Mouse (Mus musculus) MEL (cell line): ENCODE data around the gene Rps25. TPM values are rescaled to one million over a fixed set of nuclear protein-coding genes. Genes with fewer than 3 reads are reported as not detected.

Experiments
- DNase-seq: peaks from one replicate; pipeline ENCODE4 v3.0.0; 2011; ENCODE audit warnings: low read depth, low spot score
- H3K27ac ChIP-seq: 2 replicates; pipeline ENCODE4 v1.5.1; 2012; ENCODE audit warnings: low read depth, mild to moderate bottlenecking, control low read depth, low read length, moderate library complexity; ENCODE audit not compliant: control insufficient read depth
- H3K27me3 ChIP-seq, 2 experiments: fragments of 150-350 bp in 1 of 2; sonication (generic) in 1 of 2; 2 replicates each; pipeline ENCODE4 v1.6.1; 2012; ENCODE audit warnings: low read length in 2 of 2, mild to moderate bottlenecking in 2 of 2, improper control_type of control experiment in 1 of 2, moderate library complexity in 1 of 2; ENCODE audit not compliant: insufficient read depth in 2 of 2, control insufficient read depth in 1 of 2
- H3K36me3 ChIP-seq, 2 experiments: 2 replicates each; pipeline ENCODE4 v1.6.1; 2012 to 2014; ENCODE audit warnings: low read length in 2 of 2, improper control_type of control experiment in 1 of 2, inconsistent platforms in 1 of 2, mild to moderate bottlenecking in 1 of 2; ENCODE audit not compliant: insufficient read depth in 2 of 2, control insufficient read depth in 1 of 2
- H3K4me1 ChIP-seq, 2 experiments: fragments of 150-350 bp in 1 of 2; sonication (generic) in 1 of 2; 2 replicates each; pipeline ENCODE4 v1.6.1; 2012; ENCODE audit warnings: low read length in 2 of 2, improper control_type of control experiment in 1 of 2, mild to moderate bottlenecking in 1 of 2; ENCODE audit not compliant: insufficient read depth in 2 of 2, control insufficient read depth in 1 of 2
- H3K4me3 ChIP-seq, 2 experiments: fragments of 150-350 bp in 1 of 2; sonication (generic) in 1 of 2; 2 replicates each; pipeline ENCODE4 v1.5.1; 2012; ENCODE audit warnings: low read depth in 2 of 2, low read length in 2 of 2, mild to moderate bottlenecking in 2 of 2, moderate library complexity in 2 of 2, control low read depth in 1 of 2, improper control_type of control experiment in 1 of 2; ENCODE audit not compliant: control insufficient read depth in 1 of 2, insufficient read depth in 1 of 2
- H3K79me2 ChIP-seq: 2 replicates; pipeline ENCODE4 v1.6.1; 2012; ENCODE audit warnings: mild to moderate bottlenecking, low read length, moderate library complexity; ENCODE audit not compliant: control insufficient read depth, poor library complexity, insufficient read depth
- H3K9ac ChIP-seq: 2 replicates; pipeline ENCODE4 v1.6.1; 2012; ENCODE audit warnings: low read depth, mild to moderate bottlenecking, control low read depth, low read length, moderate library complexity; ENCODE audit not compliant: control insufficient read depth, poor library complexity, severe bottlenecking
- H3K9me3 ChIP-seq: fragments of 150-350 bp; sonication (generic); replicated peaks from 2 replicates; pipeline ENCODE4 v1.6.1; 2012; ENCODE audit warnings: mild to moderate bottlenecking, low read length, improper control_type of control experiment, moderate library complexity; ENCODE audit not compliant: insufficient read depth
- CHD1 ChIP-seq: IDR thresholded peaks from 2 replicates; pipeline ENCODE4 v1.6.1; 2012; ENCODE audit warnings: low read depth, mild to moderate bottlenecking, inconsistent platforms, low read length, improper control_type of control experiment
- CHD2 ChIP-seq: IDR thresholded peaks from 2 replicates; pipeline ENCODE4 v1.6.1; 2011; ENCODE audit warnings: low read length, improper control_type of control experiment
- E2F4 ChIP-seq: IDR thresholded peaks from 2 replicates; pipeline ENCODE4 v1.6.1; 2011; ENCODE audit warnings: low read depth, low read length, improper control_type of control experiment, borderline replicate concordance
- ELF1 ChIP-seq: IDR thresholded peaks from 2 replicates; pipeline ENCODE4 v1.6.1; 2014; ENCODE audit warnings: low read depth, mild to moderate bottlenecking, inconsistent platforms, low read length, improper control_type of control experiment, moderate library complexity
- EP300 ChIP-seq, 2 experiments: IDR thresholded peaks; 2 replicates each; pipeline ENCODE4 v1.6.1; 2011; ENCODE audit warnings: improper control_type of control experiment in 2 of 2, low read length in 2 of 2, low read depth in 1 of 2, mild to moderate bottlenecking in 1 of 2
- ETS1 ChIP-seq: IDR thresholded peaks from 2 replicates; pipeline ENCODE4 v1.6.1; 2012; ENCODE audit warnings: low read depth, mild to moderate bottlenecking, inconsistent platforms, low read length, improper control_type of control experiment, moderate library complexity
- GABPA ChIP-seq: IDR thresholded peaks from 2 replicates; pipeline ENCODE4 v1.6.1; 2012; ENCODE audit warnings: low read depth, mild to moderate bottlenecking, inconsistent platforms, low read length, improper control_type of control experiment, moderate library complexity
- HCFC1 ChIP-seq: IDR thresholded peaks from 2 replicates; pipeline ENCODE4 v1.6.1; 2012; ENCODE audit warnings: low read depth, mild to moderate bottlenecking, inconsistent platforms, low read length, improper control_type of control experiment, moderate library complexity
- JUND ChIP-seq: IDR thresholded peaks from 2 replicates; pipeline ENCODE4 v1.6.1; 2011; ENCODE audit warnings: low read depth, mild to moderate bottlenecking, improper control_type of control experiment, low read length
- MAFK ChIP-seq: IDR thresholded peaks from 2 replicates; pipeline ENCODE4 v1.6.1; 2011; ENCODE audit warnings: low read depth, mild to moderate bottlenecking, low read length, improper control_type of control experiment, borderline replicate concordance
- MAX ChIP-seq: IDR thresholded peaks from 2 replicates; pipeline ENCODE4 v1.6.1; 2011; ENCODE audit warnings: low read length, improper control_type of control experiment
- MAZ ChIP-seq: IDR thresholded peaks from 2 replicates; pipeline ENCODE4 v1.6.1; 2012; ENCODE audit warnings: low read depth, mild to moderate bottlenecking, inconsistent platforms, low read length, improper control_type of control experiment
- MEF2A ChIP-seq: IDR thresholded peaks from 2 replicates; pipeline ENCODE4 v1.6.1; 2014; ENCODE audit warnings: low read depth, mild to moderate bottlenecking, inconsistent platforms, low read length, improper control_type of control experiment; ENCODE audit not compliant: poor library complexity, insufficient replicate concordance, severe bottlenecking; ENCODE audit errors: extremely low read depth
- MXI1 ChIP-seq: IDR thresholded peaks from 2 replicates; pipeline ENCODE4 v1.6.1; 2011; ENCODE audit warnings: mild to moderate bottlenecking, low read depth, low read length, improper control_type of control experiment
- MYB ChIP-seq: IDR thresholded peaks from 2 replicates; pipeline ENCODE4 v1.6.1; 2011; ENCODE audit warnings: mild to moderate bottlenecking, low read depth, low read length, improper control_type of control experiment
- MYC ChIP-seq: IDR thresholded peaks from 2 replicates; pipeline ENCODE4 v1.6.1; 2011; ENCODE audit warnings: low read depth, mild to moderate bottlenecking, low read length, improper control_type of control experiment, moderate library complexity
- NELFE ChIP-seq: IDR thresholded peaks from 2 replicates; pipeline ENCODE4 v1.6.1; 2011; ENCODE audit warnings: low read depth, low read length, improper control_type of control experiment
- POLR2A ChIP-seq, 2 experiments: IDR thresholded peaks; 2 replicates each; pipeline ENCODE4 v1.6.1; 2011 to 2012; ENCODE audit warnings: low read length in 2 of 2, mild to moderate bottlenecking in 2 of 2, control low read depth in 1 of 2, improper control_type of control experiment in 1 of 2, low read depth in 1 of 2, moderate library complexity in 1 of 2; ENCODE audit not compliant: control insufficient read depth in 1 of 2, insufficient read depth in 1 of 2, poor library complexity in 1 of 2
- POLR2AphosphoS2 ChIP-seq: IDR thresholded peaks from 2 replicates; pipeline ENCODE4 v1.6.1; 2011; ENCODE audit warnings: low read length, improper control_type of control experiment
- POLR2AphosphoS5 ChIP-seq: IDR thresholded peaks from 2 replicates; pipeline ENCODE4 v1.6.1; 2012; ENCODE audit warnings: low read depth, borderline replicate concordance, mild to moderate bottlenecking, inconsistent platforms, low read length, moderate library complexity, mixed read lengths
- RCOR1 ChIP-seq: IDR thresholded peaks from 2 replicates; pipeline ENCODE4 v1.6.1; 2012; ENCODE audit warnings: low read depth, mild to moderate bottlenecking, inconsistent platforms, low read length, improper control_type of control experiment
- SIN3A ChIP-seq: IDR thresholded peaks from 2 replicates; pipeline ENCODE4 v1.6.1; 2012; ENCODE audit warnings: low read length, improper control_type of control experiment, inconsistent platforms
- SMC3 ChIP-seq: IDR thresholded peaks from 2 replicates; pipeline ENCODE4 v1.6.1; 2011; ENCODE audit warnings: low read depth, low read length, improper control_type of control experiment
- TAL1 ChIP-seq: IDR thresholded peaks from 2 replicates; pipeline ENCODE4 v1.6.1; 2012; ENCODE audit warnings: mild to moderate bottlenecking, inconsistent platforms, low read length, moderate library complexity, mixed read lengths
- TBP ChIP-seq: IDR thresholded peaks from 2 replicates; pipeline ENCODE4 v1.8.0; 2011; ENCODE audit warnings: low read depth, low read length, improper control_type of control experiment
- UBTF ChIP-seq: IDR thresholded peaks from 2 replicates; pipeline ENCODE4 v1.6.1; 2012; ENCODE audit warnings: low read depth, mild to moderate bottlenecking, inconsistent platforms, low read length, improper control_type of control experiment, moderate library complexity, borderline replicate concordance; ENCODE audit not compliant: insufficient read depth
- USF1 ChIP-seq: IDR thresholded peaks from 2 replicates; pipeline ENCODE4 v1.6.1; 2014; ENCODE audit warnings: low read depth, mild to moderate bottlenecking, inconsistent platforms, low read length, improper control_type of control experiment, moderate library complexity
- USF2 ChIP-seq, 2 experiments: IDR thresholded peaks; 2 replicates each; pipeline ENCODE4 v1.6.1; 2011 to 2012; ENCODE audit warnings: improper control_type of control experiment in 2 of 2, low read length in 2 of 2, borderline replicate concordance in 1 of 2, inconsistent platforms in 1 of 2, low read depth in 1 of 2, mild to moderate bottlenecking in 1 of 2; ENCODE audit not compliant: insufficient read depth in 1 of 2
- ZC3H11A ChIP-seq: IDR thresholded peaks from 2 replicates; pipeline ENCODE4 v1.6.1; 2012; ENCODE audit warnings: low read depth, mild to moderate bottlenecking, inconsistent platforms, low read length, improper control_type of control experiment
- ZKSCAN1 ChIP-seq: IDR thresholded peaks from 2 replicates; pipeline ENCODE4 v1.6.1; 2012; ENCODE audit warnings: low read depth, mild to moderate bottlenecking, inconsistent platforms, low read length, improper control_type of control experiment, moderate library complexity
- ZMIZ1 ChIP-seq: IDR thresholded peaks from 2 replicates; pipeline ENCODE4 v1.6.1; 2012; ENCODE audit warnings: low read depth, mild to moderate bottlenecking, inconsistent platforms, low read length, improper control_type of control experiment, moderate library complexity
- polyA plus RNA-seq, 2 experiments: library from polyadenylated mRNA; stranded (reverse) in 1 of 2; unstranded in 1 of 2; fragments of >175 nt in 1 of 2; fragments of >200 nt in 1 of 2; gene quantifications; 2 replicates each; pipeline versions ENCODE4 v1.2.1 to v1.2.4; 2012; ENCODE audit warnings: low replicate concordance in 2 of 2, low read depth in 1 of 2; ENCODE audit not compliant: insufficient read length in 2 of 2, insufficient read depth in 1 of 2, missing spikeins in 1 of 2
- total RNA-seq: library from RNA; depleted of rRNA; stranded (reverse); fragments of 300-350 nt; gene quantifications from 2 replicates; pipeline ENCODE4 v1.2.3, GENCODE M21; 2012

Gene Rps25
- total and polyA plus RNA-seq, 3 experiments: 2,743 to 3,114 TPM; not detected in 1

DNA sequence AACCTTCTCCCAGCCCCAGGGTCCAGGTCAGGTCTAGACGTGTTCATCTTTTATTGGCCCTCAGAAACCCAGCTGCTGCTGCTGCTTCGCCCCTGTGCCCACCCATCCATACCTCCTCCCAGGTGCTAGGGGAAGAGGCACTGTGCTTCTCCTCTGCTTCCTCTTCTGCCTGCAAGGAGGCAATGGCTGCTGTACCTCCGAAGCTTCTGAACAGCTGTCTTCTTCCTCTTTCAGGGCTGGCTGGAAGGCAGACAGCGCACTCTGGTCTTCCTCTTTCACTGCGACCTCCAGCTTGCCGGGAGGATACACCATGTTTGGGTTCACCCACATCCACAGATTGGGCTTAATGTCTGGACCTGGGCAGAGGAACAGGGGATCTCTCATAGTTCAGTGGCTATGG lies 28.8 kb downstream of the Rps25 start:
- Histone ChIP-seq H3K9ac (no peak overlapping the region; the same call in 1 of the 2 replicates), H3K27ac (no peak overlapping the region), H3K9me3 (no peaks in the 10 kb centered on the region), H3K4me1 (peaks cover 0 to 4% of the 10 kb centered on the region in 2 experiments; a peak in 1 of 4 replicates), H3K4me3 (no peak overlapping the region), H3K27me3 (no peaks in the 10 kb centered on the region; a peak in 1 of 4 replicates), H3K79me2 (no peaks in the 10 kb centered on the region), H3K36me3 (peaks cover 0 to 2% of the 10 kb centered on the region in 2 experiments; a peak in 1 of 4 replicates)
- DNase-seq: peak; percentile 83
- TF ChIP-seq MAZ (no peak), E2F4 (no peak), NELFE (no peak), MAX (no peak), SIN3A (no peak), MYC (no peak), UBTF (0 out of 2 replicates have a peak, but pooled peaks have one; percentile 57), USF1 (no peak), ETS1 (0 out of 2 replicates have a peak, but pooled peaks have one; percentile 22), TAL1 (no peak), POLR2A (IDR thresholded peaks at IDR 0.05; ENCODE audit: control insufficient read depth in 1 of 2, insufficient read depth in 1 of 2, low read depth in 1 of 2, low read length in 2 of 2, poor library complexity in 1 of 2) (no peak), MEF2A (no peak), SMC3 (no peak), HCFC1 (no peak), ELF1 (peak; percentile 51; the same call in 1 of the 2 replicates), MXI1 (no peak), MAFK (no peak), ZMIZ1 (no peak), JUND (no peak), ZKSCAN1 (no peak), CHD1 (no peak), POLR2AphosphoS2 (no peak), RCOR1 (no peak), TBP (no peak), USF2 (IDR thresholded peaks at IDR 0.05; ENCODE audit: borderline replicate concordance in 1 of 2, insufficient read depth in 1 of 2, low read depth in 1 of 2, low read length in 2 of 2) (no peak), GABPA (no peak), ZC3H11A (no peak), CHD2 (no peak), MYB (no peak), POLR2AphosphoS5 (no peak), EP300 (IDR thresholded peaks at IDR 0.05; ENCODE audit: low read depth in 1 of 2, low read length in 2 of 2) (0 out of 4 replicates have a peak, but pooled peaks of 1 of the 2 experiments have one; percentile 28)
